Mouse (Mus musculus): ENCODE data around the gene 5730522E02Rik.

Gene 5730522E02Rik

DNA sequence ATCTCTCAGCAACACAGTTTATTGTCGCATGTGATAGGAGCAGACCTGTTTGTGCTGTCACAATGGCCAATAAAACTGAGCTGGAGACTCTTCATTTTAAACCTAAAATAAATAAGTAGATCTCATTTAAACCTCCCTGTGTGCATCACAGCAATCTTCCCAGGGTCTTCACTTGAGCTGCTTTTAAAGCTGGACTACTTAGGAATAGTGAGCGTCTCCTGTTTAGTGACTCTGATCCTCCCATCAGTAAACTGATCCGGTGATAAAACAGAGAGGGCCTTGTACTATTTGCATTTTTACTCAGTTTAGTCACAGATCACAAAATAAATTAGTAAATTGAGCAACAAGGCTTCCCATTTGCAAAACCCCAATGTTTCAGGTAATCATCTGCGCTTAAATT is 206.5 kb downstream of the 5730522E02Rik start:
- no peak for DNase-seq (ENCODE audit: low spot score in 2 of 2)

DNA sequence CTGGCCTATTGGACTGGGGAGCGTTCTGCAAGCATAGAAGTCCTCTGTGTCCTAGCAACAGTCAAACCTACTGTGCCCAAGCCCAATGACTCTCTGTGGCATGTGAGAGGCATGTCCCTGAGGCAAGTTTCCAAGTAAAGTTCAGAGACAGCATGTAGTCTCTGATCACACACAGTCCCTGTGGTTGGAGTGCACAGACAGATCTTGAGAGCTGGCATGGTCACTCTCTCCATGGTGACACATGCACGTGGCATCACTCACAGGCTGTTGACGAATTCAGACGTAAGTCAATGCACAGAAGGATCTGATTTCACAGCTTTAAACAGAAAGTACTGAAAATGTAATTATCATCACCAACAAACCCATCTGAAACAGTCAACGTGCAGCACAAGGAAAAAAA is 210.8 kb downstream of the 5730522E02Rik start:
- no peak for DNase-seq (ENCODE audit: low spot score in 2 of 2)

DNA sequence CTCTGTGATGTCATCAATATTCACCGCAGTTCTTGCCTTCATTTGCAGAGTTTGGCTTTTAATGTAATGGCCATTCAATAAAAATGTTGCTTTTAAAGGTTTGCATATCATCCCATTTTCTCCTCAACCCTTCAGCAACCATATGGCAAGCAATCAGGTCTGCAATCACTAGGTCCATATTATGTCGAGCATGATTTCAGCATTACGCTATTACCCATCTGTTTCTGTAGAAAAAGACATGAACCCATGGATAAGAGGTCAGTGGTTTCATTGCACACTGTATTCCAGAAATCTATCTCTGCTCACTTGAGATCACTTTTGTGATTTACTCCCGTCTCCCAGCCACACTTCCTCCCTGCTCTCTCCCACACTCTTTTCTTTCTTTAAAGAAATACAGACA is 213.1 kb downstream of the 5730522E02Rik start:
- DNase-seq (ENCODE audit: low spot score in 2 of 2) = no peak

DNA sequence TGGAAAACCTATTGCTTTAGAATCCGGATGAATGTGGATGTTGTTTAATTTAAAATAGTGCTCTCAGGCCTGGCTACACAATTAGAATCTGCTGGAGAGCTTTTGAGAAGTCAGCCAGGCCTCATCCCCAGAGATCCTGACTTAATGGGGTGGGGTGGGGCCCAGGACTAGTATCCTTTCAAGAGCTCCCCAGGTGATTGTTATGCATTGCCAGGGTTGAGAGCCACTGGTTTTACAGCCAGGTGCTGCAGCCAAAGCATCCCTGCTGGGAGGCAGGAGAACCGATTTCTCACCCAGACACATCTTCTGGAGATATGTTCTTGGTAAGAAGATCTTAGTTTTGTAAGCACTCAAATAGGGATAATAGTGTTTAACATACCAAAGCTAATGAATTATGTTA is 216.4 kb downstream of the 5730522E02Rik start:
- no peak for DNase-seq (ENCODE audit: low spot score in 2 of 2)

DNA sequence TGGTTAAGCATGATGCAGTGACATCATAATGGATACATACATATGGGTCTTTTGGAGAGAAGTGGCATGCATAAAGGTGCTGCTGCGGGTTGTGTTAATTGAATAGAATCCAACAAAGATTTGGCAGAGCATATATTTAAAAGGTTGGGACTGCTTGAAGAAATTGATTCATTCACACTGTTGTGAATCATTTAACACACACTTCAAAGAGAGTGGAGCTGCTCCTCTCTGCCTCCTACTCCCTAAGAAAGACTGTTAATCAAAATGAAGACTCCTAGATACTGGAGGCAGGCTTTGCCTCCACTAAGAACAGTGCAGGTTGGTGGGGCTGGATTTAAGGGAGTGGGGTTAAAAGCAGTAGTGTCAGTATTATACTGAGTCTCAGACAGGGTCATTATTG is 218.3 kb downstream of the 5730522E02Rik start:
- no peak for DNase-seq (ENCODE audit: low spot score in 2 of 2)

DNA sequence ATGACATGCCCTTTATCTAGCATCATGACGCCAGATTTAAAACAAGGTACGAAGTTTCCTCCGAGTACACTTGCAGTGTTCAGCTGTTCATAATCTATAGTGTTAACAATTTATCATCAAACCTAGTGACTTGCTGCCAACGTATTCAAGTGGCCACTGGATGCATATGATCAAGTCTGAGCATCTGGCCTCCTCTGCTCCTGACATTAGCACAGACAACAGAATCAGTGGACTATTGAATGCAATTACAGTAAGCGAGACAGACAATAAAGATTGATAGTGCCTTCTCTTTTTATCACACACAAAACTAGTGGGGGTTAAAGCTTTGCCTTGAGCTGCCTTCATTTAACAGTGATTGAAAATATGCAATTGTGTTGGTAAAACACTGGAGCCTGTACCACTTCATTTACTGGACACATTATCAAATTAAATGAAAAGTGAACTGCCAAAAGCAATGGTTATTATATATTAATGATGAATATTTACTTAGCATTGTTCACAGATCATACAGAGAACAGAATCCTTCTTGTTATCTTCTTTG is 231.8 kb downstream of the 5730522E02Rik start:
- no peak for DNase-seq (ENCODE audit: low spot score in 2 of 2)

DNA sequence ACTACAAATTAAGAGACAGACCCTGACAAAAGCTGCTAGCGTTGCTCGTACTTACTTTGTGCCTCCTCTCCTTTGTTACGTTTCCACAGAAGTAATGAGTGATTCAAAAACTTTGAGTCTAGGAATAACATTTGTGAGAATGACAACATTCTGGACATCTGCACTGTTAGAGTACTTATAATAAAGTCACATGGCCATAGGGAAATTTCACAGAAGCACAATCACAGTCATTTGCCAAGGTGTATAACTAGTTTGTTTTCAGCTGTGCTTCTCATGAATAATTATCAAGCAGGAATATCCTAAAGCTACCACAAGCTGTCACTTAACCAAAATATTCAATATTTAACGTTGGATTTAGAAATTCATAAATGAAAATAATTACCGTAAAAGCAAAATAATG is 269.1 kb downstream of the 5730522E02Rik start:
- DNase-seq (ENCODE audit: low spot score in 2 of 2) = no peak

DNA sequence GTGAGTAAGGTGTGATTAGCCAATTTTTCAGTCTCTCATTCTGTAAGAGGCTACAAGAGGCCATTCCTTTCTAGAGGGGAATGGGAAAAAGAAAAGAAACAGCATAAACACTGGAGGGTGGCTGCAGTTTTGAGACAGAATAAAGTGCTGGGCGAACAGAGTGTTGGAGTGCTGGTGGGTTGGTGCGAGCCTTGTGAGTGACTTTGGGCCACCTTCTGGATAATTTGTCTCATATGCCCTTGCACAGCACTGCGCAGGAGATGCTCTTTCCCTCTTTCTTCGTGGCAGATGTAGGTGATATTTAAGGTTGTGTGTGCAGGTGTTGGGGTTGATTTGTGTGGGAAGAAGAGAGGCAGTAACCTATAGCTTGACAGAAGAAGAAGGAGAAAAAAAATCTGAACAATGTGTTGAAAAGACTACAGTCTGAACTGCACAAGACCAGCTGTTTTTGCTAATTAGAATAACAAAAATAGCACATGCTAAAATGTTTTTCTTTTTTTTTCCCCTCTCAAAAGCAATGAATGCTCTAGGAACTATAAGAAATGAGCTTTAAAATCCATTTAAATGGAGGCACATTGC is 269.8 kb downstream of the 5730522E02Rik start:
- DNase-seq (ENCODE audit: low spot score in 2 of 2) = peak; percentile 31 to 47

DNA sequence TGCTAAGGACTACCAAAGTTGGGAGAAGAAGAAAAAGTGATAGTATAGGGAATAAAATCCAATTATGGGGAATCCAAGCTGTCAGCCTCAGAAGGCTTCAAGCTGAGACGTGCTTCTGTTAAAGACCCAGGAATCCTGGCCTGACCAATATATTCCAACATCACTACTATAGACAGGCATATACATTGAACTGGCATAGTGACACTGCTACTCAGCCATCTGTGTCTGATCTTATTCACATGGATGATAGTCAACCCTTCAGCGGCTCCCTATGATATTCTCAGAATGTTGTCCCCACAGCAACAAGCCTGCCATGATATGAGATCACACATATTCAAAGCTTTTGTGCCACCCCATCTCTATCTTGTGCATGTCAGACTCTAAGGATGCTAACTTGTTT is 284.3 kb downstream of the 5730522E02Rik start:
- no peak for DNase-seq (ENCODE audit: low spot score in 2 of 2)

DNA sequence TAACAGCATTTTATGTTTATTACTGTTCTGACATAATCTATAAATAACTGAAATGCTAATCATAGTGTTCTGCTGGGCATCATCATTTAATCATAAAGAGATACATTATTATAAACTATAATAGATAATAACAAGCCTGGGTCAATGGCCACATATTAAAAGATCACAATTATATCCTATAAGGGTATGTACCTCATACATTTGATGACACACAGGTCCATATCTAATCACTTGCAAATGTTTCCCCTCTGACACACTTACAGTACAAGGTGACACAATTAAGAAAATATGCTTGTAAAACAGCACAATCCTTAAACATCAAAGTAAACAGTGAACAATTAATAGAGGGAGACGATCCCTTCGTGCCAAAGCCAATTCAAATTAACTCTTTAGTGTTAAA is 308.2 kb downstream of the 5730522E02Rik start:
- DNase-seq (ENCODE audit: low spot score in 2 of 2) = no peak

DNA sequence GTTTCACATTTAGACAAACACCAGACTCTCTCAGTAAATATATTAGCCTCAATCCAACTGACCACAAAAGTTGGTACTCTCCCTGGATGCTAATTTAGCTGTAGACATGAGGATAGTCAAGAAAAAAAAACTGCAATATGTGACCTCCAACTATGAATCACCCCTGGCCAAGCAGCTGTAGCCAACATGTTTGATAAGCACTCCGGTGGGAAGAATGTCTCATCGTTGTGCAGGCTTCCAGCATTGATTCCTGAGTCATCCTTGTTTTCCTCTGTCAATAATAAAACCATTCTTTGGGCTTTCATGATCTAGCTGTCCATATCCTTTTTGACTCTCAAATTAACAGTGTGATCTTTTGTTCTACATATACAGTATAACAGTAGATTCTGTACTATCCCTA is 308.9 kb downstream of the 5730522E02Rik start:
- no peak for DNase-seq (ENCODE audit: low spot score in 2 of 2)

DNA sequence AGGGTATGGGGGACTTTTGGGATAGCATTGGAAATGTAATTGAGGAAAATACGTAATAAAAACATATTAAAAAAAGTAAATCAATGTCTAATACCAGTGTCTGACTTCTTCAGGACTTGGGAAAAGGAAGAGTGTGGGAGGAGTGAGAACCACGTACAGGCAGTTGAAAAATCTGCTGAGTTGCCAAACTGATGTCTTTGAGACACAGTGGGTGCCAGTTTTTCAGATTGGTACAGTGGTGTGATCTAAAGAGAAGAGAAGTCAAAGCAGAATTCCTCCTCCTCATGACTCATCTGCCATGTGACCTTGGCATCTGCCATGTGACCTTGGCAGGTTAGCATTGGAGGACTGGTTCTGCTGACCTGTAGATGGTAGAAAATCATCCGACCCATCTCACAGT is 316.7 kb downstream of the 5730522E02Rik start:
- no peak for DNase-seq (ENCODE audit: low spot score in 2 of 2)

DNA sequence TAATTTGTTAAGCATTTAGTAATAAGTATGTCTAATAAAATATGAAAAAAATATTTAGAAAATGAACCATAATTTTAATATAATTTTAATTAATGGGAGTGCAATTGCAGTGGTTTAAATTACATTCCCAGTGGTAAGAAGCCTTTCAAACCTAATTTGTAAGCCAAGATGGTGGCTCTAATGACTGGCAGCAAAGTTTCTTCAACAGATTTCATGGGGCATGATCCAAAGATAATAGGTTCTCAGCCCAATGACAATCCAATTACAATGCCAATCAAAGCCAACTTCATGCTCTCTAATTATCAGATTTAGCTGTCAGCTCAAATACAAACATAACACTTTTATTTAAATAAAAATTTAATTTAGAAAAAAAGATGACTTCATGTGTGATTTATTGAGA is 337.6 kb downstream of the 5730522E02Rik start:
- no peak for DNase-seq (ENCODE audit: low spot score in 2 of 2)

DNA sequence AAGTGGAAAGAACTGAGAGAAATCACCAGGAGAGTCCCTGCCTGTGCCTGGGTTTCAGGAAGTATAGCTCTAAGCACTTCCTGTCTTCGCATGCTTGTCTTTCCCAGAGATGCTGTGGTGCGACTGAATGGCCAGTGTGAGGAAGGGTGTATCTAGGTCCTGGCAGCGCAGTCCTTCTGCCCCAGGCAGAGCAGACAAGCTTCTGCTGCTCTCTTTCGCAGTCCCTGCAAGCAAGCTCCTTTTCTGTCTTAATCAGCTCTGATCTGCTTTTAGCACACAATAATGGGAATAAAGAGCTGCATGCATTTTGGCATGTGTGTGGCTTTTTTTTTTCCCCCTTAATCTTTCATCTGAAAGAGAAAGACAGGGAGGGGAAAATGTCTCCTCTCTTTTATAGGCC is 338.2 kb downstream of the 5730522E02Rik start:
- DNase-seq (ENCODE audit: low spot score in 2 of 2) = no peak

DNA sequence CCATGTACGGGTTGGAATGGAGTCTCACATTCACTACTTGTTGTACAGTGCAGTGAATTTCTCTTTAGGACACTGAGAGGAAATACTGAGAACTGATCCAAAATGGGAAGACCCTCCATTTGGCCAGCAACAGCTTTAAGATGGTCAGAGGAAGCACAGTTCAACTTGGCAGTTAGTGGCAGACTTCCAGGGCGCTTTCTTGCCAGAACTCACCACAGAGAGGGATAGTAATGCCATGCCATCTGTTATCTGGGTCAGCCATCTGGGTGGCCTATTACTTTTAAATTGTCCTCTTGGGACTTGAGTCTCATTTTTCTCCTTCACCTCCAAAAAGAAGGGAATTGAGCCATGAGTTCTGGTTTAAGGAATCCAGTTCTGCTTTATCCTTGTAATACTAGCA is 344.3 kb downstream of the 5730522E02Rik start:
- DNase-seq (ENCODE audit: low spot score in 2 of 2) = no peak

DNA sequence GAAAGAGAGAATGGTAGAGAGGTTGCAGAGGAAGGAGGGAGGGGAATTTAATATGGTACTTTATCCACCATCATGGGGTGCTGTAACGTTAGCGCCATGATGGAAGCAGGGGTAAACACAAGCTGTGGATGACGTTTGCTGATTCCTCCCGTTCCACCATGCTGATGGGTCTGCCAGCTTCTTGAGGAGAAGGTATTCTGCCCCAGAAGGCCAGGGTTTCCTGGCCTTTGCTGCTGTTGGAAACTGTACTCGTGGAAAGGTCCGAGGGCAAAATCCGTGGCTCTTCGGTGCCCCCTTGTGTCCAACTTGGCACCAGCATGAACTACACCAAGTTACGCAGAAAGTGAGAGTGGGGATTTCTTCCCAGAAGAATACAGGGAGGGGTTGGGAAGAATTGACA is 347.9 kb downstream of the 5730522E02Rik start:
- peak; percentile 82 to 84 for DNase-seq (ENCODE audit: low spot score in 2 of 2)

DNA sequence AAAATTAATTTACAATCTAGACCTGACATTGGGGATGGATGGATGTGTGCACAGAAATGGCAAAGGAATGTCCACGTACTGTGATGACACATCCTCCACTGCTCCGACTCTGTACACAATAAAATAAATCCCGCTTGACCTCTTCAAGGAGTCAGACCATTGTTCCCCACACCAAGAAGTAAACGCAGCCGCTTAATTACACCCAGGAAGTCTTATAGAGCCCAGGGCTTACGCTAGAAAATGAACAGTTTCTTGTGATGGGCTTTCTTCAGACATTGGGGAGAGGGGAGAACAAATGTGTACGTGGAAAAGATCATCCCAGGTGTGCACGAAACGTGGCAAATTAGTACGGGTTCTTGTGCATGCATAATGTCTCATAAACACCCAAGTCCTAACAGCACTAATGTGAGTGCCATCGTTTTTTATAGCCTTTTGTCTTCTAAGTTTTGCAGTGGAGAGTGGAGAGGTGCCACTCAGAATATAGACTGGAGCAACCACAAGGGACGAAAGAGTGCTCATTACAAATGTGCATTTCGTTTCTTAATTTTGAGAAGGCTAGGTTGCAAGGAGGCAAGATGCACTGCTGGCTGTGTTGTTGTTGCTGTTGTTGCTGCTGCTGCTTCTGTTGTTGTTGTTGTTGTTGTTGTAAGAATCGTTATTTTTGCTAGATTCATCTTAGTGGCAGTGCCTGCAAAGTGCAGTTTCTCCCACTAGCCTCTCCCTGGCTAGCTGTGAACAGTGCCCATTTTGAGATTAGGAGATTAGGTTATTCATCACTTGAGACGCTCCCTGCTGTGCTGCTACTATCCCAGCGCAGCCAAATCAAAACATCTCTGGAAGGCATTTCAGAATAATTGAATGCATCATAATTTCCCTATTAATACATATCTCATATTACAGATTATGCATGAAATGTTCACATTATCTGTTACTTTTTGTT is 353.7 kb downstream of the 5730522E02Rik start:
- DNase-seq (ENCODE audit: low spot score in 2 of 2) = peak in 1 of 2 experiments; percentile 33

DNA sequence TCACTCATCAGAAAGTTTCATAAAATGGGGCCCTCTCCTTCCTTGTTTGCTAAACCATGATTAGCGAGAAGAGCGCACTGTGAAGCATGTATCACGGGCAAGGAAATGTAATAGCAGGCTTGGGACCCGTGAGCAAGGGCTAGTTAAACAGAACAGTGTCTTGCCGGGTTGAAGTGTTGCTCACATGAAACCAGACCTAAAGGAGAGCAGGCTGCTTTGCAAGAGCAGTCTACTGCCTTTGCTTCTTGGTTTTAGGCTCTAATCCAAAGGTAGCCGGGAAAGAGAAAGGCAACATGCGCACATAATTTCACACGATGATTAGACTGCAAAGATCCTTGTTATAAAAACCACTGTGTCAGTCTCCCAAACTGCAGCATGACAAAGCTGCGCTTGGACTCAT is 354.8 kb downstream of the 5730522E02Rik start:
- peak in 1 of 2 experiments; percentile 40 for DNase-seq (ENCODE audit: low spot score in 2 of 2)

DNA sequence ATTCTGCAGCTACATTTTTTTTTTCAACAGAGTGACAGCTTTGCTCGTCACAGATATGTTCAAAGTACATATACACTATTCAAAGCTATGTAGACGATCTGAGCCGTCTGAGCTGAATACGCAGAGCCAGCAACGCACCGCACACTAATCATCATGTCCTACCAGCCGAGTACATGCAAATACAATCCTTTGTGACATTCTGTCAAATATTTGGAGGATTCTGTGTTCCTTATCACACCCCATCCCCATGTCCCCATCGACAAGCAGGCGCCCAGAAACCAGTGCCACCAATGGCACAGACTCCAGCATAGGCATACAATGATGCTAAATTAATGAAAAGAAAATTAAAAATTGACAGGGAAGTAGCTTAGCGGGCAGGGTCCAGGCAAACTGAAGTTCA is 356.3 kb downstream of the 5730522E02Rik start:
- peak in 1 of 2 experiments; percentile 45 for DNase-seq (ENCODE audit: low spot score in 2 of 2)

DNA sequence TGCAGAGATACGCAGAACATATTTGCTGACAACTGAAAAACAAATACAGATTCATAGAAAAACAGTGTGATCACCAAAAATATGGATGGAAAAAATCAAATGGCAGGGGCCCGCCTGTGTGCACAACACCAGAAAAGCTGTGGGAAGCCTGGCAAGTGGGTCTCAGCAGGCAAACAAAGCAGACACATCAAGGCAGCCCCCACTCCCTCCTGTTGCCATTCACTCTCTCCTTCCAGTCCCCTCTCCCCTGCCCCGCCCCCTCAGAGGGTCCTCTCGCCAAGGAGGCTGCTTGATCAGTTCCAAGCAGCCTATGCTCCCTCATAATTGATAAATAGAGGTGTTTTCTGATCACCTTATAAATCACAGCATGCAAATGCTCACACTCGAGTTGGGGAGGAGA is 357.5 kb downstream of the 5730522E02Rik start:
- DNase-seq (ENCODE audit: low spot score in 2 of 2) = no peak

DNA sequence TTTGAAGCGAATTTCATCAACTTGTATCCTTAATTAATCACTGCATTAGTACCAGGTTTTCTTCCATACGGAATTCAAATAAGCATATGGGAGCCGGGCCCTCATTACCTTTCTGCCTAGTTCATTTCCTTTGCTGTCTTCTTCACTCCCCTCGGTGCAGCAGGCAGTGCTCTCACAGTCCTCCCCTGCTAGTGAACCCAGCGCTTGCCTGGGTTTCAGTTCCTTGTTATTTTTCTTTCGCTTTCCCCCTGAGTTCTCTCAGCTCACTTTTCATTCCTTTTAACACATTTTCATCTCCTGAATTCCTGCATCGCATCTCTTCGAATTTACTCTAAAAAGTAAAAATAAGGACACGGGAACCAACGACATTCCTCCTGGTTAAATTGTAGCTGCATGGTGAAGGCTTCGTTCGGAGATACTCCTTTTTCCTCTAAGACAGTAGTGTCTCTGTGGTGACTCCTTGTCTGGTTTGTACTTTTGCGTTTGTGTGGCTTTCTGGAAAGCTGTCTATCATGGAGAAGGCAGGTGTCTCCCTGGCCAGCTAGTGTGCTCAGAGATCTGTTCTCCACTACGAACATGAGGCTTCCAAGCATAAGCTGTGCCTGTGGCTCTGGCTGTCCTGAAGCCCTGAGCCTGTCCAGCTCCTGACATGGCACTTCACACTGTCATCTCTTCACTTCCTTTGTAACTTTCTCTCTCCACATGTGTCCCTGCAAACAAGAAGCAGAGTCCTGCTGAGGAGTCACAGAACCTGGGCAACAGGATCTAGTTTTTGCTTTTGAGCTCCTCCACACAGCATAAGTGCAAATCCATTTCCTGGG is 361.5 kb downstream of the 5730522E02Rik start:
- no peak for DNase-seq (ENCODE audit: low spot score in 2 of 2)

DNA sequence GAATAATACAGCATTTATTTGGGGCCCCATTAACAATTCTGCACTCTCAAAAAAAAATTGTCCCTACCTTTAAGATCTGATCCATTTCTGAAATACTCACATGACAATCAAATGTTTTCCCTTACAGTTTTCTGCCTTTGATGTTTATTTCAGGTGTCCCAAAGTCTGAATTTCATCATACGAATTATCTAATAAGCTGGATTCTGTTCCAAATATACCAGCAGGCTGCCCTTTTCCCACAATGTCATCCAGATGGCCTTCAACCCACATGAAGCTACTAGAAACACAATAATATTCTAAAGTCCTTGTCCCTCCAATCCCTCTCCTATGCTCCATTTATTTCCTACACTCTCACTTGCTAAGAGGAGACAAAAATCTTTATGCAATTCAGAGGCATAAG is 372.1 kb downstream of the 5730522E02Rik start:
- DNase-seq (ENCODE audit: low spot score in 2 of 2) = no peak
